Mouse (Mus musculus) myocyte (in vitro differentiated cells): ENCODE measurements around the gene Gm7073. TPM values are rescaled to one million over a fixed set of nuclear protein-coding genes. Genes with fewer than 3 reads are reported as not detected.

Experiments
- H3K27me3 ChIP-seq: one replicate; pipeline ENCODE4 v1.6.1; 2011; ENCODE audit not compliant: control insufficient read depth, insufficient read depth, insufficient read length
- H3K36me3 ChIP-seq: one replicate; pipeline ENCODE4 v1.6.1; 2011; ENCODE audit not compliant: control insufficient read depth, insufficient read depth
- H3K4me2 ChIP-seq: one replicate; pipeline ENCODE4 v1.6.1; 2011; ENCODE audit warnings: low read depth, control low read depth
- H3K4me3 ChIP-seq: one replicate; pipeline ENCODE4 v1.5.1; 2011; ENCODE audit warnings: mild to moderate bottlenecking, control low read depth, moderate library complexity
- H3K79me2 ChIP-seq: one replicate; pipeline ENCODE4 v1.6.1; 2011; ENCODE audit not compliant: control insufficient read depth, insufficient read depth
- H3ac ChIP-seq: one replicate; pipeline ENCODE4 v1.6.1; 2011; ENCODE audit not compliant: control insufficient read depth, insufficient read length
- CEBPB ChIP-seq: IDR thresholded peaks from 2 replicates; pipeline ENCODE4 v1.6.1; 2011; ENCODE audit warnings: mild to moderate bottlenecking, moderate library complexity; ENCODE audit not compliant: poor library complexity, insufficient read depth, severe bottlenecking
- E2F4 ChIP-seq: IDR thresholded peaks from one replicate; pipeline ENCODE4 v1.6.1; 2011; ENCODE audit warnings: mild to moderate bottlenecking, control low read depth, moderate library complexity; ENCODE audit not compliant: insufficient read depth
- MAX ChIP-seq: IDR thresholded peaks from one replicate; pipeline ENCODE4 v1.6.1; 2011; ENCODE audit warnings: low read depth, mild to moderate bottlenecking, control low read depth
- MYOD1 ChIP-seq, 3 experiments: IDR thresholded peaks; one replicate each; pipeline ENCODE4 v1.6.1; 2011; ENCODE audit warnings: control low read depth in 2 of 3, low read depth in 2 of 3, mild to moderate bottlenecking in 2 of 3, moderate library complexity in 1 of 3; ENCODE audit not compliant: insufficient read length in 2 of 3, control insufficient read depth in 1 of 3
- MYOG ChIP-seq, 3 experiments: IDR thresholded peaks; one replicate each; pipeline ENCODE4 v1.6.1; 2011; ENCODE audit warnings: control low read depth in 2 of 3, low read depth in 2 of 3, mild to moderate bottlenecking in 2 of 3; ENCODE audit not compliant: insufficient read length in 2 of 3, control insufficient read depth in 1 of 3, insufficient read depth in 1 of 3
- POLR2A ChIP-seq: IDR thresholded peaks from one replicate; pipeline ENCODE4 v1.6.1; 2011; ENCODE audit warnings: low read depth, mild to moderate bottlenecking, control low read depth, moderate library complexity; ENCODE audit not compliant: insufficient read length
- POLR2AphosphoS2 ChIP-seq: IDR thresholded peaks from one replicate; pipeline ENCODE4 v1.6.1; 2011; ENCODE audit warnings: low read depth, control low read depth; ENCODE audit not compliant: insufficient read length
- REST ChIP-seq: IDR thresholded peaks from one replicate; pipeline ENCODE4 v1.6.1; 2011; ENCODE audit warnings: mild to moderate bottlenecking, control low read depth, moderate library complexity; ENCODE audit not compliant: insufficient read depth, insufficient read length
- SRF ChIP-seq: IDR thresholded peaks from one replicate; pipeline ENCODE4 v1.6.1; 2011; ENCODE audit warnings: low read depth; ENCODE audit not compliant: control insufficient read depth, insufficient read length
- TCF12 ChIP-seq: IDR thresholded peaks from one replicate; pipeline ENCODE4 v1.6.1; 2011; ENCODE audit warnings: mild to moderate bottlenecking, control low read depth; ENCODE audit not compliant: poor library complexity, insufficient read depth, severe bottlenecking
- TCF3 ChIP-seq: IDR thresholded peaks from one replicate; pipeline ENCODE4 v1.6.1; 2011; ENCODE audit warnings: low read depth, control low read depth; ENCODE audit not compliant: insufficient read length
- USF1 ChIP-seq: IDR thresholded peaks from one replicate; pipeline ENCODE4 v1.6.1; 2011; ENCODE audit warnings: low read depth, mild to moderate bottlenecking, control low read depth, moderate library complexity
- polyA plus RNA-seq: library from polyadenylated mRNA; unstranded; fragments of >200 nt; fragmentation: generic; extraction: Trizol; gene quantifications from one replicate; pipeline ENCODE4 v1.2.1, GENCODE M21; 2012; ENCODE audit warnings: missing spikeins

Gene Gm7073
- polyA plus RNA-seq, 1 experiment, result not detected

DNA sequence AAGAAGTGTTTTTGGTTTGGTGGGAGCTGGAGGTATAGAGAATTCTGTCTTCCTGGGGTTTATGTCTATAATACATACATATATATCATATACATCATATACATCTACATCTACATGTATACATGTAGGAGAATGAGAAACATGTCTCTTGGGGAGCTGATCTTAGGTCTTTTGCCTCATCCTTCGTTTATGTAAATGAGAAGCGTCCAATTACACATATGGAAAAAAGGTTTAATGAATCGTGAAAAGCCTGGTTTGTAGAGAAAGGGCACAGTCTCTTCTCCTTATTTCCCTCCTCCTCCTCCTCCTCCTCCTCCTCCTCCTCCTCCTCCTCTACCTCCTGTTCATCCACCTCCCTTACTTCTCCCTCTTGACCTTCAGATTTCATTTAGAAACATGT is 6.9 kb upstream of the Gm7073 start:
- H3K27me3 ChIP-seq, result no peaks in the 10 kb centered on the region
- no peak overlapping the region for H3ac ChIP-seq
- H3K36me3 ChIP-seq, result no peaks in the 10 kb centered on the region
- H3K4me2 ChIP-seq, result no peak overlapping the region
- H3K79me2 ChIP-seq, result no peaks in the 10 kb centered on the region
- TF ChIP-seq MAX (no peak), USF1 (no peak), POLR2AphosphoS2 (no peak), TCF3 (no peak), MYOD1 (IDR thresholded peaks at IDR 0.05; ENCODE audit: control insufficient read depth in 1 of 3, insufficient read length in 2 of 3, low read depth in 2 of 3) (no peak), E2F4 (no peak), SRF (no peak), TCF12 (no peak), POLR2A (no peak), REST (no peak), MYOG (IDR thresholded peaks at IDR 0.05; ENCODE audit: control insufficient read depth in 1 of 3, insufficient read depth in 1 of 3, insufficient read length in 2 of 3, low read depth in 2 of 3) (no peak), CEBPB (no peak)
- no peak overlapping the region for H3K4me3 ChIP-seq

DNA sequence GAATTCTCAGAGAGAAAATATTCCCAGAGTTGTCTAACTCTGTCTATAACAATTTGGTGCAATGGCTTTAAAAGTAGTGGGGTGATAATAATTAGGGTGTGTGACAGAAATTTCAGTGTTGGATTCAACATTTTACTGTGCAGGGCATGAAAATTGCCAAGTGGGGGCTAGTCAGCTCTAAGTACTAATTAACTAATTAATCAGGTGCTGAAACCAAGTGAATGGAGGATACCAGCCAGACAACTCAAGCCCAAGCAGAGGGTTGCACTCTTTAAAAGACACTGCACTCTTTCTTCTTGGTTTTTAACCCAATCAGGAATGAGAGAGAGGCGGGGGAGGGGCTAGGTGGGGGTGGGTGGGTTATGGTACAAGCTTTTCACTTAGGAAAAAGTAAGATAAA is 6.4 kb upstream of the Gm7073 start:
- H3K36me3 ChIP-seq, result no peaks in the 10 kb centered on the region
- TF ChIP-seq REST, result no peak
- TF ChIP-seq SRF, result no peak
- TF ChIP-seq MYOG (IDR thresholded peaks at IDR 0.05; ENCODE audit: control insufficient read depth in 1 of 3, insufficient read depth in 1 of 3, insufficient read length in 2 of 3, low read depth in 2 of 3), result no peak
- TF ChIP-seq POLR2AphosphoS2, result no peak
- TF ChIP-seq CEBPB, result no peak
- TF ChIP-seq MAX, result no peak
- no peak for TF ChIP-seq POLR2A
- TF ChIP-seq E2F4, result no peak
- no peak for TF ChIP-seq MYOD1 (IDR thresholded peaks at IDR 0.05; ENCODE audit: control insufficient read depth in 1 of 3, insufficient read length in 2 of 3, low read depth in 2 of 3)
- TF ChIP-seq TCF12, result no peak
- no peak for TF ChIP-seq USF1
- TF ChIP-seq TCF3, result no peak
- no peak overlapping the region for H3K4me3 ChIP-seq
- H3K4me2 ChIP-seq, result no peak overlapping the region
- H3ac ChIP-seq, result no peak overlapping the region
- H3K27me3 ChIP-seq, result no peaks in the 10 kb centered on the region
- no peaks in the 10 kb centered on the region for H3K79me2 ChIP-seq

DNA sequence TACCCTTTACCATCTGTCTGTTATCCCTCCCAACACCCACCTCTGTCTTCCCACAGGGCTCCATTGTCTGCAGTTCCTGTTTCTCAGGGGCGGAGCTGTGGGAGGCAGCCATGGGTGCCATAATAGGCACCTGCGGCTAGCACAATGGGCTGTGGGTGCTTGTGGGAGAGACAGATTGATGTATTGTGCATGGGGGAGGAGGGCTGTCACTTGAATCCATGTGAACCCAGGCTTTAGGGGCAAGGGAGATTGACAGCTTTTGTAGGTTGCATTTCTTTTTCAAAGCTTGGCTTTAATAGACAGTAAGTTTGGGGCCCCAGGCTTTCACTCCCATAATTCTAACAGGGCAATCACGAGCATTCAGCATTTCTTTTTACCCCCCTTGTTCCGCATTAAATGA is 5.0 kb upstream of the Gm7073 start:
- H3K79me2 ChIP-seq, result no peaks in the 10 kb centered on the region
- H3K4me2 ChIP-seq, result no peak overlapping the region
- no peaks in the 10 kb centered on the region for H3K27me3 ChIP-seq
- TF ChIP-seq MYOG (IDR thresholded peaks at IDR 0.05; ENCODE audit: control insufficient read depth in 1 of 3, insufficient read depth in 1 of 3, insufficient read length in 2 of 3, low read depth in 2 of 3), result no peak
- TF ChIP-seq CEBPB, result no peak
- no peak for TF ChIP-seq TCF12
- no peak for TF ChIP-seq REST
- TF ChIP-seq TCF3, result no peak
- H3K4me3 ChIP-seq, result no peak overlapping the region
- no peaks in the 10 kb centered on the region for H3K36me3 ChIP-seq
- H3ac ChIP-seq, result no peak overlapping the region

GRCm38 (mm10) chrX:60542901-60543300 is 3.9 kb upstream of the Gm7073 start:
- H3K36me3 ChIP-seq, result no peaks in the 10 kb centered on the region
- H3K27me3 ChIP-seq, result no peaks in the 10 kb centered on the region
- H3K4me3 ChIP-seq, result no peak overlapping the region
- no peak overlapping the region for H3K4me2 ChIP-seq
- no peak overlapping the region for H3ac ChIP-seq
- no peaks in the 10 kb centered on the region for H3K79me2 ChIP-seq
- TF ChIP-seq MYOG (IDR thresholded peaks at IDR 0.05; ENCODE audit: control insufficient read depth in 1 of 3, insufficient read depth in 1 of 3, insufficient read length in 2 of 3, low read depth in 2 of 3) (no peak), POLR2AphosphoS2 (no peak), E2F4 (no peak), USF1 (no peak), MAX (no peak), POLR2A (no peak), CEBPB (no peak), TCF12 (no peak), SRF (no peak), REST (no peak), MYOD1 (IDR thresholded peaks at IDR 0.05; ENCODE audit: control insufficient read depth in 1 of 3, insufficient read length in 2 of 3, low read depth in 2 of 3) (no peak), TCF3 (no peak)

GRCm38 (mm10) chrX:60503995-60504394 is 35.1 kb downstream of the Gm7073 start:
- no peak for TF ChIP-seq REST
- no peak for TF ChIP-seq E2F4
- no peak for TF ChIP-seq POLR2A
- TF ChIP-seq SRF, result no peak
- TF ChIP-seq MAX, result no peak
- no peak for TF ChIP-seq USF1
- TF ChIP-seq CEBPB, result no peak
- TF ChIP-seq TCF12, result no peak
- no peak for TF ChIP-seq TCF3
- TF ChIP-seq MYOD1 (IDR thresholded peaks at IDR 0.05; ENCODE audit: control insufficient read depth in 1 of 3, insufficient read length in 2 of 3, low read depth in 2 of 3), result no peak
- no peak for TF ChIP-seq POLR2AphosphoS2
- no peak for TF ChIP-seq MYOG (IDR thresholded peaks at IDR 0.05; ENCODE audit: control insufficient read depth in 1 of 3, insufficient read depth in 1 of 3, insufficient read length in 2 of 3, low read depth in 2 of 3)
- Histone ChIP-seq H3ac (no peak overlapping the region), H3K27me3 (no peaks in the 10 kb centered on the region), H3K36me3 (no peaks in the 10 kb centered on the region), H3K4me3 (no peak overlapping the region), H3K79me2 (no peaks in the 10 kb centered on the region), H3K4me2 (no peak overlapping the region)
